Mouse (Mus musculus): Measurements from ENCODE around the gene Myh15. TPM values are rescaled to one million over a fixed set of nuclear protein-coding genes. Genes with fewer than 3 reads are reported as not detected.

The Myh15 gene
- polyA plus RNA-seq, 1 experiment from 2014 or later: 0.11 TPM

- Histone ChIP-seq H3K27me3 (ENCODE audit: control insufficient read depth, insufficient read depth, low read length) (no peaks in the 10 kb centered on the region), H3K9ac (replicated peaks; ENCODE audit: low read depth, low read length) (no peak overlapping the region), H3K27ac (ENCODE audit: low read depth, low read length) (no peak overlapping the region), H3K4me3 (ENCODE audit: low read depth, low read length) (no peak overlapping the region), H3K4me1 (ENCODE audit: control insufficient read depth, insufficient read depth, low read length) (no peaks in the 10 kb centered on the region), H3K4me2 (ENCODE audit: low read depth, low read length) (no peak overlapping the region), H3K9me3 (ENCODE audit: control insufficient read depth, low read length) (no peaks in the 10 kb centered on the region), H3K36me3 (ENCODE audit: control insufficient read depth, insufficient read depth, low read length) (no peaks in the 10 kb centered on the region)
- WGBS: 86% methylated on average over 2 of the region's 2 CpGs
- no peak for ATAC-seq (ENCODE audit: low read depth)
Observed at GRCm38 (mm10) chr16:49156193-49156592, 98.9 kb downstream of the Myh15 start.

GRCm38 (mm10) chr16:49164349-49165137 lies 107.3 kb downstream of the Myh15 start:
- H3K36me3 ChIP-seq (ENCODE audit: control insufficient read depth, insufficient read depth, low read length): no peaks in the 10 kb centered on the region
- H3K4me1 ChIP-seq (ENCODE audit: control insufficient read depth, insufficient read depth, low read length): no peaks in the 10 kb centered on the region
- H3K9ac ChIP-seq (replicated peaks; ENCODE audit: low read depth, low read length): no peak overlapping the region
- H3K4me3 ChIP-seq (ENCODE audit: low read depth, low read length): no peak overlapping the region
- peak; percentile 90 for ATAC-seq (ENCODE audit: low read depth)
- H3K27ac ChIP-seq (ENCODE audit: low read depth, low read length): no peak overlapping the region
- no peaks in the 10 kb centered on the region for H3K9me3 ChIP-seq (ENCODE audit: control insufficient read depth, low read length)
- 37% methylated on average over 7 of the region's 7 CpGs for WGBS
- no peaks in the 10 kb centered on the region for H3K27me3 ChIP-seq (ENCODE audit: control insufficient read depth, insufficient read depth, low read length)
- no peak overlapping the region for H3K4me2 ChIP-seq (ENCODE audit: low read depth, low read length)

DNA sequence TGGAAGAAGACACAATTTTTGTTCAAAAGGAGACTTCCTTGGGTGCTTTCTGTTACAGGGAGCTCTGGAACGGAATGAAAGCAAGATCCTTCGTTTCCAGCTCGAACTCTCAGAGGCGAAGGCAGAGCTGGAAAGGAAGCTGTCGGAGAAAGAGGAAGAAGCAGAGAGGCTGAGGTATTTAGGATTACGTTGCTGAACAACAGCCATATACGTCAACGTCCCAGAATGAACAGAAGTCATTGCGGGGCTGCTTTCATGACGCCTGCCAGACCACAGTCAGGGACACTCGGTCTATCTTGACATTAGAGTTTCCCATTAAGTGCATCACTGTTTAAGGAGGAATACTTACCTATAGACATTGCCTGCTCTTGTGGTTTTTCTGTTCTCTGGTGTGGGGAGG lies 108.4 kb downstream of the Myh15 start:
- Histone ChIP-seq H3K9ac (replicated peaks; ENCODE audit: low read depth, low read length) (no peak overlapping the region), H3K36me3 (ENCODE audit: control insufficient read depth, insufficient read depth, low read length) (no peaks in the 10 kb centered on the region), H3K4me3 (ENCODE audit: low read depth, low read length) (no peak overlapping the region), H3K4me2 (ENCODE audit: low read depth, low read length) (no peak overlapping the region), H3K27ac (ENCODE audit: low read depth, low read length) (no peak overlapping the region), H3K9me3 (ENCODE audit: control insufficient read depth, low read length) (no peaks in the 10 kb centered on the region), H3K27me3 (ENCODE audit: control insufficient read depth, insufficient read depth, low read length) (no peaks in the 10 kb centered on the region), H3K4me1 (ENCODE audit: control insufficient read depth, insufficient read depth, low read length) (no peaks in the 10 kb centered on the region)
- no peak for ATAC-seq (ENCODE audit: low read depth)
- 88% methylated on average over 11 of the region's 11 CpGs for WGBS

DNA sequence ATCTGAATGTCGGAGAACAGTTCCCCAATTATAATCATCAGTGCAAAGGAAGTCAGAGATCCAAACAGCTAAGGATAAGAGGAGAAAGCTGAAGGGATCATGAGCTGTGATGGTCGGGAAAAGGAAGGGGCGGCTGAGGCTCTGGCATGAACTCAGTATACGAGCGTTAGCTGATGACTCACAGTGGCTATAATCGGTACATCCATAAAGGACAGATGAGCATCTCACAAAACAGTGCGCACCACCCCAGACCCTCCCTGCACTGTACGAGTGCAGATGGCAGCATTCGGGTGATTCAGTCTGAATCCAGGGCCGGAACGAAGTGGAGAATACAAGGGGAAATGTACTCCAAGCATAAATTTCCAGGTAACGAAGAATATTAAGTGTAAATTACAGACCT lies 110.0 kb downstream of the Myh15 start:
- no peaks in the 10 kb centered on the region for H3K27me3 ChIP-seq (ENCODE audit: control insufficient read depth, insufficient read depth, low read length)
- 89% methylated on average over 12 of the region's 12 CpGs for WGBS
- no peak for ATAC-seq (ENCODE audit: low read depth)
- no peak overlapping the region for H3K9ac ChIP-seq (replicated peaks; ENCODE audit: low read depth, low read length)
- H3K4me1 ChIP-seq (ENCODE audit: control insufficient read depth, insufficient read depth, low read length): no peaks in the 10 kb centered on the region
- H3K4me2 ChIP-seq (ENCODE audit: low read depth, low read length): no peak overlapping the region
- no peak overlapping the region for H3K4me3 ChIP-seq (ENCODE audit: low read depth, low read length)
- no peaks in the 10 kb centered on the region for H3K9me3 ChIP-seq (ENCODE audit: control insufficient read depth, low read length)
- no peak overlapping the region for H3K27ac ChIP-seq (ENCODE audit: low read depth, low read length)
- H3K36me3 ChIP-seq (ENCODE audit: control insufficient read depth, insufficient read depth, low read length): no peaks in the 10 kb centered on the region

DNA sequence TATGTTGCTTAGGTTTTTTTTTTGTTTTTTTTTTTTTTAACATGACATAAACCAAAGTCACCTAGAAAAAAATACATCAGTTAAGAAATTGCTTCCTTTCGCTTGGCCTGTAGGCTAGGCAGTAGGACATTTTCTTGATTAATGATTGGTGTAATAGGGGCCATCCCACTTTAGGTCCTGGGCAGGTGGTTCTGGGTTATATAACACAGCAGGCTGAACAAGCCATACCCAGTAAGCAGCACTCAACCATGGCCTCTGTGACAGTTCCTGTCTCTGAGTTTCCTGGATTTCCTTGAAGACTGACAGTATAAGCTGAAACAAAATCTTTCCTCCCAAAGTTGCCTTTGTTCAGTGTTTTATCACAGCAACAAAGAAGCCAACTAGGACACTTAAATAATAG lies 117.8 kb downstream of the Myh15 start:
- H3K4me2 ChIP-seq (ENCODE audit: low read depth, low read length): no peak overlapping the region
- no peak overlapping the region for H3K9ac ChIP-seq (replicated peaks; ENCODE audit: low read depth, low read length)
- no peak overlapping the region for H3K4me3 ChIP-seq (ENCODE audit: low read depth, low read length)
- no peak for ATAC-seq (ENCODE audit: low read depth)
- WGBS: 75% methylated on average over 1 of the region's 1 CpGs
- no peak overlapping the region for H3K27ac ChIP-seq (ENCODE audit: low read depth, low read length)
- no peaks in the 10 kb centered on the region for H3K4me1 ChIP-seq (ENCODE audit: control insufficient read depth, insufficient read depth, low read length)
- H3K36me3 ChIP-seq (ENCODE audit: control insufficient read depth, insufficient read depth, low read length): no peaks in the 10 kb centered on the region
- no peaks in the 10 kb centered on the region for H3K9me3 ChIP-seq (ENCODE audit: control insufficient read depth, low read length)
- H3K27me3 ChIP-seq (ENCODE audit: control insufficient read depth, insufficient read depth, low read length): no peaks in the 10 kb centered on the region

DNA sequence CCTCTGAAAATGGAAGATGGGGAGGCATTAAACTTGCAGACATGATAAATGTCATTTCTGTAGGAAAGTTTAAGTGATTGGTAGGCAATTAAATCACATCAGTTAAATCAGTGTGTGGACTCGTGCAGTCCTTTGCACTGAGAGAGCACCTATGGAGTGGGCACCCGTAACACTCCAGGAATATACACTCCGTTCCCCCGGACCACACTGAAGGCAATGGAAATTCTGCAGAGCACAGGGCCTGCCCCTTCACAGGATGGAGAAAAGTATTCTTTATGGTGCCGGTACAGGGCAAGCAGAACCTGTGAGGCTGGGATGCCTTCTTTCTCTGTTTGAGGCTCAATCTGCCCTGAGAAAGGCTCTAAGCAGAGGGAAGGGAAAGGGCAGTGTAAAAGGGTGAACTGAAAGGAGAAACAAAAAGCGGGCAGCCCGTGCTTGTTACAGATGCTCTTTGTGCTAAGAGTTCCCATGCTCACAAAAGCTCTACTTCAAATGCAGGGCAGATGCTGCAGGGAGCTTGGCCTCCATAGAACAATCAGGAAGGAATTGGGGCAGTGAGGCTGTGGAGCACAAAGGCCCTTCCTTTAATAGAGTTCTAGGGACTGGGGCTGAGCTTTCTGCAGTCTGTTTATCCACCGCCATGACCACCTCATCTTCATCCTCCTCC lies 118.6 kb downstream of the Myh15 start:
- ATAC-seq (ENCODE audit: low read depth): no peak
- no peaks in the 10 kb centered on the region for H3K9me3 ChIP-seq (ENCODE audit: control insufficient read depth, low read length)
- WGBS: 60% methylated on average over 8 of the region's 8 CpGs
- no peaks in the 10 kb centered on the region for H3K27me3 ChIP-seq (ENCODE audit: control insufficient read depth, insufficient read depth, low read length)
- H3K36me3 ChIP-seq (ENCODE audit: control insufficient read depth, insufficient read depth, low read length): no peaks in the 10 kb centered on the region
- H3K27ac ChIP-seq (ENCODE audit: low read depth, low read length): no peak overlapping the region
- no peak overlapping the region for H3K9ac ChIP-seq (replicated peaks; ENCODE audit: low read depth, low read length)
- no peak overlapping the region for H3K4me2 ChIP-seq (ENCODE audit: low read depth, low read length)
- no peak overlapping the region for H3K4me3 ChIP-seq (ENCODE audit: low read depth, low read length)
- no peaks in the 10 kb centered on the region for H3K4me1 ChIP-seq (ENCODE audit: control insufficient read depth, insufficient read depth, low read length)

DNA sequence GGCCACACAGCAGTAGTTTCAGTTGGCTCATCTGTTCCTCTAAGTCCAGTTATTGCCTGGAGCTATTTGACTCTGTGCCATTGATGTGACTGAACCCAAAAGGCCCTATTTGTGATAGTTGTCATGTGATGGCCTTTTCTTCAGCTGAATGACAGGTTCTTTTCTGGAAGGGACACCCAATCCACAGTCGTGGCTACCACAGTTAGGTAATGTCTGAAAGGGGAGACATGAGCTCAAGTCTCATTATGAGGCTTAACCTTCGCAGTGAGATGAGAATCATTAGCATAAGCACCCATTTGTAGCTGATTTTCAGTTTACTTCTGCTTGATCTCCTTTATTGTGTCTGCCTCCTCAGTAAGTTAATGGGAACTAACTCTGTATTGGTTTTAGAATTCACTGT lies 136.2 kb downstream of the Myh15 start:
- ATAC-seq (ENCODE audit: low read depth): no peak
- Histone ChIP-seq H3K36me3 (ENCODE audit: control insufficient read depth, insufficient read depth, low read length) (no peaks in the 10 kb centered on the region), H3K4me1 (ENCODE audit: control insufficient read depth, insufficient read depth, low read length) (no peaks in the 10 kb centered on the region), H3K27me3 (ENCODE audit: control insufficient read depth, insufficient read depth, low read length) (no peaks in the 10 kb centered on the region), H3K4me3 (ENCODE audit: low read depth, low read length) (no peak overlapping the region), H3K27ac (ENCODE audit: low read depth, low read length) (no peak overlapping the region), H3K9ac (replicated peaks; ENCODE audit: low read depth, low read length) (no peak overlapping the region), H3K9me3 (ENCODE audit: control insufficient read depth, low read length) (no peaks in the 10 kb centered on the region), H3K4me2 (ENCODE audit: low read depth, low read length) (no peak overlapping the region)
- WGBS: 49% methylated on average over 2 of the region's 2 CpGs

DNA sequence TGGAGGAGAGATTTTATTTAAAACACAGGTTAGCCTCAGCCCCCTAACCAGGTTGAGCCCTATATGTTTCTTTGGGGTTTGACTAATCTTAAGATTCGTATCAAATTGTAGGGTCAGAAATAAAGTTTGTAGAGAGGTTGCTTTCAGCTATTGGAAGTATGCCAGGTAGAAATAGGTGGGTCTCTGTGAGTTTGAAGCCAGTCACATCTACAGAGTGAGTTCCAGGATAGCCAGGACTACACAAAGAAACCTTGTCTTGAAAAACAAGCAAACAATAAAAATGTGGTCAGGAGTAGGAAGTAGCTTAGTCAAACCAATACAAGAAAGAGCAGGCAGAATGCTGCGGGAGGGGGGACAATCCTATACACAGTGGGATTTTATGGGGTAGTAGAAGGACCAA lies 136.7 kb downstream of the Myh15 start:
- H3K9ac ChIP-seq (replicated peaks; ENCODE audit: low read depth, low read length): no peak overlapping the region
- H3K4me2 ChIP-seq (ENCODE audit: low read depth, low read length): no peak overlapping the region
- 85% methylated on average over 2 of the region's 2 CpGs for WGBS
- no peaks in the 10 kb centered on the region for H3K27me3 ChIP-seq (ENCODE audit: control insufficient read depth, insufficient read depth, low read length)
- no peaks in the 10 kb centered on the region for H3K36me3 ChIP-seq (ENCODE audit: control insufficient read depth, insufficient read depth, low read length)
- H3K9me3 ChIP-seq (ENCODE audit: control insufficient read depth, low read length): no peaks in the 10 kb centered on the region
- no peak for ATAC-seq (ENCODE audit: low read depth)
- no peaks in the 10 kb centered on the region for H3K4me1 ChIP-seq (ENCODE audit: control insufficient read depth, insufficient read depth, low read length)
- no peak overlapping the region for H3K27ac ChIP-seq (ENCODE audit: low read depth, low read length)
- no peak overlapping the region for H3K4me3 ChIP-seq (ENCODE audit: low read depth, low read length)

DNA sequence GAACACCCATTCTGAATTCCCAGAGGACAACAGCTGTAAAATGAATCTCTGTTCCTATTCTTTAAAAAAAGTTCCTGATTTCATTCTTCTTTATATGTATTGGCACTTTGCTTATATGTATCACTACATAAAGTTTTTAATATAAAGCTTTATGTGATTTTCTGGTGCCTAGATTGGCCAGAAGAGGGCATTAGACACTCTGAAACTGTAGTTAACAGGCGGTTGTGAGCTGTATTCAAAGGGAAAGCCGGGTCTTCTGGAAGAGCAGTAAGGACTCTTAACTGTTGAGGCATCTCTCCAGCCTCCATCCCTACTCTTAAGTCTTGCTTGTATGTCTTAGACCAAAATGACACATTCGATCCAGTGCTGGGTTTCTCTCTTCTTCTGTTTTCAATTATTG lies 139.0 kb downstream of the Myh15 start:
- H3K4me2 ChIP-seq (ENCODE audit: low read depth, low read length): no peak overlapping the region
- no peak for ATAC-seq (ENCODE audit: low read depth)
- H3K27me3 ChIP-seq (ENCODE audit: control insufficient read depth, insufficient read depth, low read length): no peaks in the 10 kb centered on the region
- WGBS: 57% methylated on average over 3 of the region's 3 CpGs
- no peak overlapping the region for H3K27ac ChIP-seq (ENCODE audit: low read depth, low read length)
- no peak overlapping the region for H3K4me3 ChIP-seq (ENCODE audit: low read depth, low read length)
- no peaks in the 10 kb centered on the region for H3K4me1 ChIP-seq (ENCODE audit: control insufficient read depth, insufficient read depth, low read length)
- no peaks in the 10 kb centered on the region for H3K9me3 ChIP-seq (ENCODE audit: control insufficient read depth, low read length)
- no peak overlapping the region for H3K9ac ChIP-seq (replicated peaks; ENCODE audit: low read depth, low read length)
- H3K36me3 ChIP-seq (ENCODE audit: control insufficient read depth, insufficient read depth, low read length): no peaks in the 10 kb centered on the region

Measured in neural tube, embryonic 14.5 days (tissue).